Mouse (Mus musculus): ENCODE measurements around the gene Snx11. TPM values are rescaled to one million over a fixed set of nuclear protein-coding genes. Genes with fewer than 3 reads are reported as not detected.

Snx11 gene
- polyA plus RNA-seq, 1 experiment from 2014 or later: 18.7 TPM

GRCm38 (mm10) chr11:96799511-96799910 is 22.2 kb upstream of the Snx11 start:
- H3K4me1 ChIP-seq (ENCODE audit: insufficient read depth, low read depth, low read length): no peaks in the 10 kb centered on the region
- H3K36me3 ChIP-seq (ENCODE audit: insufficient read depth, low read length): peaks cover 8% of the 10 kb centered on the region; the same call in 1 of the 2 replicates
- H3K27ac ChIP-seq (ENCODE audit: low read length): no peak overlapping the region
- no peak for TF ChIP-seq CTCF (IDR thresholded peaks at IDR 0.05)
- no peak for TF ChIP-seq EP300 (IDR thresholded peaks at IDR 0.05)
- ATAC-seq (no peak), DNase-seq (ENCODE audit: low spot score) (no peak)
- H3K9ac ChIP-seq (replicated peaks; ENCODE audit: low read depth): no peak overlapping the region
- H3K4me2 ChIP-seq (replicated peaks; ENCODE audit: low read depth, low read length): no peak overlapping the region
- WGBS: 83% methylated on average over 2 of the region's 2 CpGs
- no peaks in the 10 kb centered on the region for H3K9me3 ChIP-seq (ENCODE audit: low read length)
- H3K27me3 ChIP-seq (replicated peaks; ENCODE audit: insufficient read depth, low read length): no peaks in the 10 kb centered on the region
- H3K4me3 ChIP-seq (ENCODE audit: low read depth, low read length): no peak overlapping the region

- Histone ChIP-seq H3K27me3 (replicated peaks; ENCODE audit: insufficient read depth, low read length) (no peaks in the 10 kb centered on the region), H3K4me3 (ENCODE audit: low read depth, low read length) (no peak overlapping the region), H3K27ac (ENCODE audit: low read length) (no peak overlapping the region), H3K9me3 (ENCODE audit: low read length) (no peaks in the 10 kb centered on the region), H3K4me2 (replicated peaks; ENCODE audit: low read depth, low read length) (no peak overlapping the region), H3K4me1 (ENCODE audit: insufficient read depth, low read depth, low read length) (no peaks in the 10 kb centered on the region), H3K9ac (replicated peaks; ENCODE audit: low read depth) (no peak overlapping the region), H3K36me3 (ENCODE audit: insufficient read depth, low read length) (no peaks in the 10 kb centered on the region)
- WGBS: 31% methylated on average over 1 of the region's 1 CpGs
- TF ChIP-seq CTCF (IDR thresholded peaks at IDR 0.05) (peak; percentile 64), EP300 (IDR thresholded peaks at IDR 0.05) (no peak)
- DNase-seq (ENCODE audit: low spot score): peak; percentile 55
- no peak for ATAC-seq
Observed at GRCm38 (mm10) chr11:96796586-96796985, 19.2 kb upstream of the Snx11 start.

GRCm38 (mm10) chr11:96796081-96796480 is 18.7 kb upstream of the Snx11 start:
- Histone ChIP-seq H3K9ac (replicated peaks; ENCODE audit: low read depth) (no peak overlapping the region), H3K27ac (ENCODE audit: low read length) (no peak overlapping the region), H3K4me1 (ENCODE audit: insufficient read depth, low read depth, low read length) (no peaks in the 10 kb centered on the region), H3K27me3 (replicated peaks; ENCODE audit: insufficient read depth, low read length) (no peaks in the 10 kb centered on the region), H3K4me2 (replicated peaks; ENCODE audit: low read depth, low read length) (no peak overlapping the region), H3K9me3 (ENCODE audit: low read length) (no peaks in the 10 kb centered on the region), H3K36me3 (ENCODE audit: insufficient read depth, low read length) (no peaks in the 10 kb centered on the region), H3K4me3 (ENCODE audit: low read depth, low read length) (no peak overlapping the region)
- no peak for DNase-seq (ENCODE audit: low spot score)
- ATAC-seq: no peak
- 92% methylated on average over 2 of the region's 2 CpGs for WGBS
- TF ChIP-seq CTCF (IDR thresholded peaks at IDR 0.05) (no peak), EP300 (IDR thresholded peaks at IDR 0.05) (no peak)

GRCm38 (mm10) chr11:96795491-96795890 is 18.1 kb upstream of the Snx11 start:
- Histone ChIP-seq H3K36me3 (ENCODE audit: insufficient read depth, low read length) (no peaks in the 10 kb centered on the region), H3K4me1 (ENCODE audit: insufficient read depth, low read depth, low read length) (no peaks in the 10 kb centered on the region), H3K9ac (replicated peaks; ENCODE audit: low read depth) (no peak overlapping the region), H3K27ac (ENCODE audit: low read length) (no peak overlapping the region), H3K9me3 (ENCODE audit: low read length) (no peaks in the 10 kb centered on the region), H3K4me2 (replicated peaks; ENCODE audit: low read depth, low read length) (no peak overlapping the region), H3K4me3 (ENCODE audit: low read depth, low read length) (no peak overlapping the region), H3K27me3 (replicated peaks; ENCODE audit: insufficient read depth, low read length) (no peaks in the 10 kb centered on the region)
- WGBS: 89% methylated on average over 13 of the region's 13 CpGs
- DNase-seq (ENCODE audit: low spot score) (no peak), ATAC-seq (no peak)
- TF ChIP-seq EP300 (IDR thresholded peaks at IDR 0.05) (no peak), CTCF (IDR thresholded peaks at IDR 0.05) (no peak)

DNA sequence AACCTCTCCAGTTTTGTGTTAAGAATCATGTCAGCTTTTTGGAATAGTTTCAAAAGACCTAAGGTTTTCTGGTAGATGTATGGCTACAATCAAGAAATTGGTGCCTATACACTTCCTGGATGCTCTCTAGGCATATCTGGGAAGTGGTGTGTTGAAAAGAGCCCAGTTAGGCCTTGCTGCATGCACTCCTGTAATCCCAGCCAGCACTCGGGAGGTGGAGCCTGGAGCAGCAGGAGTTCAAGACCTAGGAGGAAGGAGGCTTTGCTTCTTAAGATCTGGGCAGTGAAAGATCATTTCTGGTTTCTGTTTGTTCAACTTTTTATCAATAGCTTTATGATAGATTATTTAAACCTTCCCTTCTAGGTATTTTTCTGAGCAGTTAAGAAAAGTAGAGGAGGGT is 13.3 kb upstream of the Snx11 start:
- peaks cover 5% of the 10 kb centered on the region; the same call in 1 of the 2 replicates for H3K4me1 ChIP-seq (ENCODE audit: insufficient read depth, low read depth, low read length)
- DNase-seq (ENCODE audit: low spot score) (no peak), ATAC-seq (no peak)
- H3K27me3 ChIP-seq (replicated peaks; ENCODE audit: insufficient read depth, low read length): no peaks in the 10 kb centered on the region
- no peak for TF ChIP-seq CTCF (IDR thresholded peaks at IDR 0.05)
- no peak for TF ChIP-seq EP300 (IDR thresholded peaks at IDR 0.05)
- H3K9ac ChIP-seq (replicated peaks; ENCODE audit: low read depth): no peak overlapping the region
- no peaks in the 10 kb centered on the region for H3K36me3 ChIP-seq (ENCODE audit: insufficient read depth, low read length)
- no peak overlapping the region for H3K27ac ChIP-seq (ENCODE audit: low read length)
- no peaks in the 10 kb centered on the region for H3K9me3 ChIP-seq (ENCODE audit: low read length)
- no peak overlapping the region for H3K4me3 ChIP-seq (ENCODE audit: low read depth, low read length)
- no peak overlapping the region for H3K4me2 ChIP-seq (replicated peaks; ENCODE audit: low read depth, low read length)
- WGBS: 4% methylated on average over 1 of the region's 1 CpGs

DNA sequence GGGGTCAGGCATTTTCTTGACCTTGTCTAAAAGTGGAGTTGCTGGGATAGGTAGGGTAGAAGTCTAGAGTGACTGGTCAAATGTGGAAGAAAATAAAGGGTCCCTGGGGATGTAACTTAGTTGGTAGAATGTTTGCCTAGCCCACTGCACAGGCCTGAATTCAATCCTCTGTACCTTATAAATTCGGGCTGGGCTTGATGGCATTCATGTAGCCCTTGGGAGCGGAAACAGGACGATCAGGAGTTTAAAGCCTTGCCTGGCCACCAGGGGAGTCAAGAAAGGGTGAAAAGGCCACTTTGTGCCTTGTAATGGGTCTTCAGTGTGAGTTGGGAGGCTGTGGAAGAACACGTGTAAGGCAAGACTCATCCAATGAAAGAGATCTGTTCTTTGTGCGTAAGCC is 12.6 kb upstream of the Snx11 start:
- 9% methylated on average over 5 of the region's 5 CpGs for WGBS
- no peaks in the 10 kb centered on the region for H3K36me3 ChIP-seq (ENCODE audit: insufficient read depth, low read length)
- peak overlapping the region; percentile 58; the same call in 1 of the 2 replicates for H3K9ac ChIP-seq (replicated peaks; ENCODE audit: low read depth)
- no peaks in the 10 kb centered on the region for H3K27me3 ChIP-seq (replicated peaks; ENCODE audit: insufficient read depth, low read length)
- TF ChIP-seq EP300 (IDR thresholded peaks at IDR 0.05) (no peak), CTCF (IDR thresholded peaks at IDR 0.05) (peak; percentile 44)
- peak overlapping the region; percentile 84 for H3K4me3 ChIP-seq (ENCODE audit: low read depth, low read length)
- H3K9me3 ChIP-seq (ENCODE audit: low read length): no peaks in the 10 kb centered on the region
- no peak for ATAC-seq
- DNase-seq (ENCODE audit: low spot score): no peak
- H3K4me2 ChIP-seq (replicated peaks; ENCODE audit: low read depth, low read length): peak overlapping the region; percentile 49
- no peak overlapping the region for H3K27ac ChIP-seq (ENCODE audit: low read length)
- peaks cover 5% of the 10 kb centered on the region; the same call in 1 of the 2 replicates for H3K4me1 ChIP-seq (ENCODE audit: insufficient read depth, low read depth, low read length)
